Mouse (Mus musculus) heart, embryonic 16.5 days (tissue): ENCODE data around the gene Syne3. TPM values are rescaled to one million over a fixed set of nuclear protein-coding genes. Genes with fewer than 3 reads are reported as not detected.

Experiments
- ATAC-seq: fragments of 200-750 bp; cut with Nextera tagmentation; replicated peaks from 2 replicates; pipeline ENCODE4 v1.8.0; 2017; ENCODE audit warnings: moderate number of reproducible peaks; ENCODE audit not compliant: insufficient read depth, low FRiP score; ENCODE audit errors: extremely low read depth
- H3K27ac ChIP-seq: fragments of 300-500 bp; sonication (generic); 2 replicates; pipeline ENCODE4 v1.5.1; 2014; ENCODE audit warnings: mild to moderate bottlenecking, low read length, control low read depth, moderate library complexity
- H3K27me3 ChIP-seq: fragments of 300-500 bp; sonication (generic); 2 replicates; pipeline ENCODE4 v1.6.1; 2014; ENCODE audit warnings: low read length, mixed read lengths; ENCODE audit not compliant: control insufficient read depth, insufficient read depth
- H3K36me3 ChIP-seq: fragments of 300-500 bp; sonication (generic); 2 replicates; pipeline ENCODE4 v1.6.1; 2014; ENCODE audit not compliant: control insufficient read depth, insufficient read depth
- H3K4me1 ChIP-seq: fragments of 300-500 bp; sonication (generic); 2 replicates; pipeline ENCODE4 v1.6.1; 2014; ENCODE audit warnings: low read length, mixed read lengths; ENCODE audit not compliant: control insufficient read depth, insufficient read depth
- H3K4me2 ChIP-seq: fragments of 300-500 bp; sonication (generic); 2 replicates; pipeline ENCODE4 v1.6.1; 2014; ENCODE audit warnings: low read depth, mild to moderate bottlenecking, control low read depth, low read length
- H3K4me3 ChIP-seq: fragments of 300-500 bp; sonication (generic); 2 replicates; pipeline ENCODE4 v1.5.1; 2014; ENCODE audit warnings: mild to moderate bottlenecking, control low read depth, low read length
- H3K9ac ChIP-seq: fragments of 300-500 bp; sonication (generic); 2 replicates; pipeline ENCODE4 v1.6.1; 2014; ENCODE audit warnings: low read length, control low read depth
- H3K9me3 ChIP-seq: fragments of 300-500 bp; sonication (generic); replicated peaks from 2 replicates; pipeline ENCODE4 v1.6.1; 2016; ENCODE audit warnings: low read length; ENCODE audit not compliant: control insufficient read depth
- WGBS: fragments of 180-500 bp; shearing (Covaris S2); extraction: QIAGEN DNeasy Blood & Tissue Kit; methylation state at CpG from one replicate; pipeline ENCODE4 v1.1.7; 2014; 5-methylcytosine and 5-hydroxymethylcytosine counted together
- polyA plus RNA-seq: library from polyadenylated mRNA; unstranded; fragments of >200 nt; fragmentation: Nextera tagmentation; extraction: Ambion mirVana; gene quantifications from 2 replicates; pipeline ENCODE4 v1.2.1, GENCODE M21; 2015

Gene Syne3
- polyA plus RNA-seq, 1 experiment from 2014 or later, result 1.9 TPM

DNA sequence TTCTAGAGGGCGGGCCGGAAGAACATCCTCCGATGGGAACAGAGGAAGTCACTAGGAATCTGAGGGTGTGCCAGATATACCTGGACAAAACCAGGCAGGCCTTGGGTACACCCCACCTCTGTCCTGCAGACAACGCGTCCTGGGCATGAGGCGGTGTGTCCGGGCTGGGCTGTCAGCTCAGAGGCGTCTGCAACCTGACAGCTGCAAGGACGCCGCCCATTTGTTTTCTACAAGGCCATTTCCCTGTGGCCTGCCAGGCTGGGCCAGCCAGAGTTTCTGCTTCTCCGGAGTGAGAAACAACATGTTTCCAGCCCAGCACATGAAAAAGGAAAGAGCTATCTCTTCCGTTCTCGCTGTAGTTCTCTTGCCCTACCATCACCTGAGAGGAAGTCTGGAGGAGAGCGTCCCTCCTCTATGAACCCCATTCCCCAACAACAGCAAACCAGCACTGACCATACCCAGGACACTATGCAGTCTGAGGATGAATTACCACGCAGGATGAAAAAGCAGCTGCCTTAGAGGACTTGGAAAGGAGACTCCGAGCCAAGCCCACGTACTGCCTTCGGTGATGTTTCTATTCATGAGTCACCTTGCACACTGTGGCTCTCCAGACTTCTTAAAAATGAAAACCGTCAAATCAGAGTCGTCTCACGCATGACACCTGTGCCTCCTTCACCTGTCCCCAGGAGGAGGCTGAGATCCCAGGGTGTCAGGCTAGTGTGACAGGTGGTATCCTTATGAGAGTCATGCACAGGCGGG is 4.5 kb downstream of the Syne3 start:
- no peak overlapping the region for H3K9ac ChIP-seq
- no peak overlapping the region for H3K4me2 ChIP-seq
- H3K4me1 ChIP-seq, result peaks cover 26% of the 10 kb centered on the region
- WGBS, result 68% methylated on average over 22 of the region's 22 CpGs
- no peak overlapping the region for H3K4me3 ChIP-seq
- H3K9me3 ChIP-seq, result no peaks in the 10 kb centered on the region
- no peak for ATAC-seq
- no peaks in the 10 kb centered on the region for H3K36me3 ChIP-seq
- H3K27me3 ChIP-seq, result peaks cover 4% of the 10 kb centered on the region
- H3K27ac ChIP-seq, result no peak overlapping the region

DNA sequence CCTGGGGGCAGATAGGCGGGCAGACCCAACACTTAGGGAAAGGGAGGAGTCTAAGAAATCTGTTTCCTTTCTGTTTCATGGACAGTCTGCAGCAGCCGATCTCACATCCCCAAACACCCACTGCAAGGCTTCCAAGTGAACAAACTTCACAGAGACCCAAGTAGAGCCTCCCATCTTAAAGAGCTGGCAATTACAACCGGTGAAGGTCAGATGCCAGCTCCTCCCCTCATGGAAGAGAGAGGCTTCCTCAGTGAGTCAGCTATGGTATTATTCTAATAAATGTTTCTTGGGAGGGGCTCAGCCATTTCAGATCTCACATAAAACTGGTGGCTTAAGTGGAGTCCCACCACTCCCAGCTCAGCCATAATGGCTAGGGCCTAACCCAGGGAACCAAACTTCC is 5.9 kb downstream of the Syne3 start:
- 60% methylated on average over 3 of the region's 3 CpGs for WGBS
- Histone ChIP-seq H3K4me3 (no peak overlapping the region), H3K4me2 (no peak overlapping the region), H3K36me3 (no peaks in the 10 kb centered on the region), H3K4me1 (peaks cover 25% of the 10 kb centered on the region), H3K9ac (no peak overlapping the region), H3K27me3 (peaks cover 4% of the 10 kb centered on the region), H3K9me3 (no peaks in the 10 kb centered on the region), H3K27ac (no peak overlapping the region)
- no peak for ATAC-seq

DNA sequence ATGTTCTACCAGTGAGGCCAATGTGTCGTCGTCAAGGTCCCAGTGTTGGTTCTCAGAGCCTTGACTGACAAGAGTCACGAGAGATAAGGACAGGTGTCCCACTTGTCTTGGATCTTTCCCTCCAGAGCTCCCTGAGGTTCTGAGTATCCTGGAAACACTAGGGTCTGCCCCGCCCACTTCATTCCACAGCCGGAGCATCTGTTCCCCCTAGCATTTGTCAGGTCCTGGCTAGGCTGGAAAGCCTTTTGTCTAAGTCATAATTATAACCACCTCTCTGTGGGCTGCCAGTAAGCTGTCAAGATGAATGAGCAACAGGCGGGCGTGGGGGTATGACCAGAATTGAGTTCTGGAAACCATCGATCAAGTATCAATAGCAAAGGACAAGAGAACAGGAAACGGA is 6.5 kb downstream of the Syne3 start:
- H3K9me3 ChIP-seq, result no peaks in the 10 kb centered on the region
- WGBS, result 55% methylated on average over 9 of the region's 9 CpGs
- no peak overlapping the region for H3K4me2 ChIP-seq
- no peaks in the 10 kb centered on the region for H3K36me3 ChIP-seq
- no peak for ATAC-seq
- no peak overlapping the region for H3K9ac ChIP-seq
- H3K27me3 ChIP-seq, result peaks cover 4% of the 10 kb centered on the region
- H3K27ac ChIP-seq, result no peak overlapping the region
- peaks cover 24% of the 10 kb centered on the region for H3K4me1 ChIP-seq
- H3K4me3 ChIP-seq, result no peak overlapping the region

DNA sequence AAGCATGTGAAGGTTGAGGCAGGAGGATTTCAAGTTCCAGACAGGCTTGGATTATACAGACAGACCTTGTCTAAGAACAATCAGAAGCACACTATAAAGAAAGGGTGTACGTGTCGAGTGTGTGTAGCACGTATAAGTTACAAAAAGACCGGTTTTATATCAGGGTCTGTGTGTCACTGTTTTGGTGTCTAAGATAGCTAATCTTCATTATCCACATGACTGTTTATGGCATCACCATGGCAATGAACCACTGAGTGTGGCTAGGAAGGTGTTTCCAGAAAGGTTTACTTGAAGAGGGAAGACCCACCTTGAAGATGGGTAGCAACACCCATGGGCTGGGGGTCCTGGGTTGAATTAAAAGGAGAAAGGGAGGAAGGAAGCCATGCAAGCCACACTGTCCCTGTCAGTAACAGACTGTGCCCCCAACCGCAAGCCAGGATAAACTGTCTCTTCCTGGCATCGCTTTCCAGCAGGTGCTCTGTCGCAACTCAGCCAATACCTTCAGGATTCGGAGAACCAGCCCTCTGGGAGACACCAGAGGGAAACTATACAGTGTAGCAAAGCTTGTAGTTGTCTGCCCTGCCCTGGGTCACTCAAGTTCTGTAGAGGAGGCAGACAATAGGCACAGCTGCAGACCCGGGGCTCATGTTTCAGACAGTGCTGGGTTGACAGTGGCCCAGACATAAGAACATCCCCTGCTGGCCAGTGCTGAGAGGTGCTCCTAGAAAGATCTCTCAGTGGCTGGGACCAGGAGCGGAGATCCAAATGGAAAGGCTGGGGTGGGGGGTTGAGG is 7.1 kb downstream of the Syne3 start:
- H3K27me3 ChIP-seq, result no peaks in the 10 kb centered on the region; the same call in 1 of the 2 replicates
- H3K27ac ChIP-seq, result no peak overlapping the region
- ATAC-seq, result no peak
- peaks cover 22% of the 10 kb centered on the region for H3K4me1 ChIP-seq
- no peaks in the 10 kb centered on the region for H3K9me3 ChIP-seq
- no peak overlapping the region for H3K9ac ChIP-seq
- H3K36me3 ChIP-seq, result no peaks in the 10 kb centered on the region
- H3K4me3 ChIP-seq, result no peak overlapping the region
- WGBS, result 76% methylated on average over 10 of the region's 10 CpGs
- H3K4me2 ChIP-seq, result no peak overlapping the region

DNA sequence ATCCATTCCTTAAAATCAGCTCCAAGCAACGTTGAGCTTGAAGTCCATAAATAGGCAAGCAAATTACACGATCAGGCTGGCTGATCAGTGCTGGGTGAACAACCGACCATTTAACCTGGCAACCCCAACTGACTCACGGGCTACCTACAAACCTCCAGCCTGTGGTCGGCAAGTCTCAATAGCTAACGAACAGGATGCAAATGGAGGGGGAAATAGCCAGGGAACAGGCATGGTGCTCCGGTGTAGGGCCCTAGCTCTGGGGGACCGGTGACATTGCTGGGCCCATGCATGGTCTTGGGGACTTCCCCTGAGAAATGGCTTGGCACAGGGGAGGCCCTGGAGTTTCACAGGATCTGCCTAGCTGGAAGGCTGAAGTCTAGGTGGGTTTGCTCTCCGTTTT is 8.3 kb downstream of the Syne3 start:
- H3K36me3 ChIP-seq, result no peaks in the 10 kb centered on the region
- peaks cover 22% of the 10 kb centered on the region for H3K4me1 ChIP-seq
- no peaks in the 10 kb centered on the region for H3K9me3 ChIP-seq
- no peak overlapping the region for H3K4me3 ChIP-seq
- WGBS, result 80% methylated on average over 9 of the region's 9 CpGs
- no peak for ATAC-seq
- H3K27me3 ChIP-seq, result no peaks in the 10 kb centered on the region; the same call in 1 of the 2 replicates
- H3K4me2 ChIP-seq, result no peak overlapping the region
- no peak overlapping the region for H3K27ac ChIP-seq
- H3K9ac ChIP-seq, result no peak overlapping the region

DNA sequence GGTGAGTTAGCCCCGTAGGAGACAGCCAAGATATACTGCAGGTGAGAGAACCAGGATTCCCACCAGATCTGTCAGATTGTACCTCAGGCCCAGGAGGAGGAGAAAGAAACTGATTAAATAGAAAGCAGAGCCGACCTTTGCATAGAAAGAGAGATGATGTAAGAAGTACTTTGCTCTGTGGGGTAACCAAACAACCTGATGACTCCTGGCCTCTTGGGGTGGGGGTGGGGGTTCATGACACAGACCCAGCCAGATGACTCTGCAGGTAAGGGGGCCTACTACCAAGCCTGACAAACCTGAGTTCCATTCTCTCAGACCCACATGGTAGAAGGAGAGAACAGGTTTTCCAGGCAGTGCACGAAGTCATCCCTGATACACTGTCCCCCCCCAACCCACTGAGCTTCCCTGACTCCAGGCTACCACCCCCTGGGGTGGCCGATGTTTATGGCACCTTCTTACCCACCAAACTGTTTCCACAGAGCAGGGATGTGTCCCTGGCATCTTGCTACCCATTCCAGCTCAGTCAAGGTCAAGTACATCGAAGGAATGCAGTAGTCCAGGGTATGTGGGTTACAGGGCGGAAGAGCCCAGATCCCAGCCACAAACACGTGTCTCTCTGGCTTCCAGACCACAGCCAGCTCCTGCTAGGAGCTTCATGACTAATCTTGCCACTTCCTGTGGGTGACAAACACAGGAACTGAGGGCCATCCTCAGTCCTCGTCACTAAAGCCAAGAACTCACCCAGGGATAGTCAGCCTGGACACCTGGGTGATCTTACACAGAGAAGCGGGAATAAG is 8.9 kb downstream of the Syne3 start:
- Histone ChIP-seq H3K4me1 (peaks cover 22% of the 10 kb centered on the region), H3K4me2 (no peak overlapping the region), H3K9me3 (no peaks in the 10 kb centered on the region), H3K27ac (no peak overlapping the region), H3K9ac (no peak overlapping the region), H3K4me3 (no peak overlapping the region), H3K27me3 (no peaks in the 10 kb centered on the region; the same call in 1 of the 2 replicates), H3K36me3 (no peaks in the 10 kb centered on the region)
- ATAC-seq, result peak; percentile 25
- 56% methylated on average over 9 of the region's 9 CpGs for WGBS

DNA sequence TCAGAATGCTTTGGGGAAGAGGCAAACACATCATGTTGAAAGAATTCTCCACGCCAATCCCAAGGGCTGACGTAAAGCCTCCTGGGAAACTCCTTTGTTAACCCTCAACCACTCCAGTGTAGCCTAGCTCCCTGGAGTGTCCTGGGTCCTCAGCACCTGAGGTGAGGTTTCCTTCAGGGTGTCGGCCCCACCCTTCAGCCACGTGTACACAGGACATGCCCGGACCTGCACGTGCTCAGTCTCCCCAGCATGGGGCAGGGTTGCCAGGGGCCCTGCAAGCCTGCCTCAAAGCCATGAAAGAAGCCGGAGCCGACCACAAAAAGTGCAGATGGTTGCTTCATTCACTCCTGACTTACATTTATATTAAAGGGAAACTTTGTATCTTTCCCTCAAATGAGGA is 10.4 kb downstream of the Syne3 start:
- Histone ChIP-seq H3K4me1 (peaks cover 24% of the 10 kb centered on the region), H3K27me3 (no peaks in the 10 kb centered on the region; the same call in 1 of the 2 replicates), H3K27ac (no peak overlapping the region), H3K4me2 (no peak overlapping the region), H3K36me3 (no peaks in the 10 kb centered on the region), H3K9me3 (no peaks in the 10 kb centered on the region), H3K9ac (no peak overlapping the region), H3K4me3 (no peak overlapping the region)
- WGBS, result 60% methylated on average over 8 of the region's 8 CpGs
- no peak for ATAC-seq

DNA sequence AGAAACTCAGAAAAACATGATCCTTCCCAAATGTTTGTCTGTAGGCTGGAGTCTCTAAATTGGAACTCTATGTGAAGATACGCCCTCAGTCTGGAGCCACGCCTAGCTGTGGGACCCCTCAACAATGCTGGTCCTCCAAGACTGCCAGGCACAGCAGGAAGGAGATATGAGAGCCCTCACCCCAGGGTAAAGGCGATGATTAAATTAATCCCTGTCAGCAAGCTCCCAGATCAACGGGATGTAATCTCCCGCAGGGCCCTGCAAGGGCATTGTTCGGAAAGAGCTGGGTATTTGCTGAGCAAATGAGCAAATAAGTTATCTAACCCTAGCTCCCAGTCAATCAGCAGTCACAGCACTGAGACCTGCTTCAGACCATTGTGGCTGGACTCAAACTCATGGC is 11.1 kb downstream of the Syne3 start:
- Histone ChIP-seq H3K4me1 (peaks cover 22% of the 10 kb centered on the region), H3K9ac (no peak overlapping the region), H3K36me3 (no peaks in the 10 kb centered on the region), H3K9me3 (no peaks in the 10 kb centered on the region), H3K27me3 (no peaks in the 10 kb centered on the region; the same call in 1 of the 2 replicates), H3K27ac (no peak overlapping the region), H3K4me2 (no peak overlapping the region), H3K4me3 (no peak overlapping the region)
- ATAC-seq, result no peak
- WGBS, result 53% methylated on average over 6 of the region's 6 CpGs
